Mouse (Mus musculus): ENCODE data around the gene Rwdd2a. TPM values are rescaled to one million over a fixed set of nuclear protein-coding genes. Genes with fewer than 3 reads are reported as not detected.

Rwdd2a gene
- 3.2 and 3.4 TPM in 2 replicates for polyA plus RNA-seq (2015; fragmentation: Nextera tagmentation; extraction: Ambion mirVana)

- peak within 1 kb of the TSS; percentile 99 for H3K4me2 ChIP-seq
- H3K27ac ChIP-seq = peak within 1 kb of the TSS; percentile 81
- H3K36me3 ChIP-seq = peaks cover 26% of the 10 kb centered on the region
- WGBS = 0% methylated on average over 57 of the region's 59 CpGs
- H3K9ac ChIP-seq = peak within 1 kb of the TSS; percentile 63
- H3K4me1 ChIP-seq = peaks cover 20% of the 10 kb centered on the region
- peak; percentile 96 for ATAC-seq (ENCODE audit: insufficient number of reproducible peaks, low FRiP score, low TSS enrichment, low read depth)
- H3K27me3 ChIP-seq = no peaks in the 10 kb centered on the region
- H3K9me3 ChIP-seq = no peaks in the 10 kb centered on the region
- H3K4me3 ChIP-seq = peak within 1 kb of the TSS; percentile 61
These were observed at the start of gene Rwdd2a, which contains the start of gene Pgm3 for GRCm38 (mm10) chr9:86571540-86572135. Rwdd2a (plus strand) TSS chr9:86571991. Pgm3 (minus strand) TSS chr9:86571842.

DNA sequence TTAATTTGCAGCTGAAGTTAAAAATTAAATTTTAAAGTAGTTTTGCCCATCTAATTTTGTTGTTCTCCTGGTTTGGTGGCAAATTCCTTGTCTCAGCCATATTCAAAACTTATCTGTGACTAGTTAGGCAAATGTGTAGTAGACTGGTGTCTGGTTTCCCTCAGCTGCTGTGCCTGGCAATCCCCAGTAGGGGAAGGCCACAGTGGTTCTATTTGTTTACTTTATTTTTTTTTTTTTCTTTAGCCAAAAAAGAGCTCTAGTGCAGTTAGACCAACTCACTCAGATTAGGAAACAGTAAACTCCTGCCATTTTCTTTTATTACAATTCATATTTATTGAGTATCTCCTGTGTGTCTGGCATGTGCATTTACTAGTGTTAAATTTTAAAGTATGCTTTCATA, 49.5 kb upstream of the Rwdd2a start:
- Histone ChIP-seq H3K27me3 (no peaks in the 10 kb centered on the region), H3K4me3 (no peak overlapping the region), H3K27ac (no peak overlapping the region), H3K36me3 (peaks cover 47% of the 10 kb centered on the region), H3K9me3 (no peaks in the 10 kb centered on the region), H3K9ac (no peak overlapping the region), H3K4me1 (no peaks in the 10 kb centered on the region), H3K4me2 (no peak overlapping the region)
- ATAC-seq (ENCODE audit: insufficient number of reproducible peaks, low FRiP score, low TSS enrichment, low read depth) = no peak

DNA sequence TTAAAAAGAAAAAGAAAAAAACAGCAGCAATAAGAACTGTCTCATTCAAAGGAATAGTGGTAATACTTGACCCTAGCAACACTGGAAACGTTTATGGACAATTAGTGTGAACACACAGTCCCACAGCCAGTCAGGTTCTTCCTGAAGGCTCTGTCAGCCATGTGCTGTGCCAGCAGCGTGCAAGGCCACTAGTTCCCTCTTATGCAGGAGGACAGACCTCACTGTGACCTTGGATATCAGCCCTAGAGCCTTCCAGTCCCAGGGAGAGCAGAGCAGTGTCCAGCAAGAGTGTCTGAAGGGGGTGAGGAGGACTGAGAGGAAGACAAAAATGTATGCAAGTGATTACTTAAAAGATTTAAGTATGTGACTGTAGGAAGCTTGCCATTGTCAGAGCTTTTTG, 46.2 kb upstream of the Rwdd2a start:
- Histone ChIP-seq H3K9me3 (no peaks in the 10 kb centered on the region), H3K27me3 (no peaks in the 10 kb centered on the region), H3K4me2 (no peak overlapping the region), H3K36me3 (peaks cover 39% of the 10 kb centered on the region), H3K9ac (no peak overlapping the region), H3K27ac (no peak overlapping the region), H3K4me1 (no peaks in the 10 kb centered on the region), H3K4me3 (no peak overlapping the region)
- ATAC-seq (ENCODE audit: insufficient number of reproducible peaks, low FRiP score, low TSS enrichment, low read depth) = no peak
- WGBS = 46% methylated on average over 2 of the region's 2 CpGs

GRCm38 (mm10) chr9:86534071-86534470, 37.7 kb upstream of the Rwdd2a start:
- H3K9ac ChIP-seq = no peak overlapping the region
- no peaks in the 10 kb centered on the region for H3K4me1 ChIP-seq
- no peak overlapping the region for H3K4me2 ChIP-seq
- H3K27ac ChIP-seq = no peak overlapping the region
- no peaks in the 10 kb centered on the region for H3K9me3 ChIP-seq
- H3K27me3 ChIP-seq = no peaks in the 10 kb centered on the region
- 0 out of 2 replicates have a peak, but pooled peaks have one; percentile 44 for ATAC-seq (ENCODE audit: insufficient number of reproducible peaks, low FRiP score, low TSS enrichment, low read depth)
- peaks cover 29% of the 10 kb centered on the region for H3K36me3 ChIP-seq
- WGBS = 84% methylated on average over 5 of the region's 5 CpGs
- H3K4me3 ChIP-seq = no peak overlapping the region

DNA sequence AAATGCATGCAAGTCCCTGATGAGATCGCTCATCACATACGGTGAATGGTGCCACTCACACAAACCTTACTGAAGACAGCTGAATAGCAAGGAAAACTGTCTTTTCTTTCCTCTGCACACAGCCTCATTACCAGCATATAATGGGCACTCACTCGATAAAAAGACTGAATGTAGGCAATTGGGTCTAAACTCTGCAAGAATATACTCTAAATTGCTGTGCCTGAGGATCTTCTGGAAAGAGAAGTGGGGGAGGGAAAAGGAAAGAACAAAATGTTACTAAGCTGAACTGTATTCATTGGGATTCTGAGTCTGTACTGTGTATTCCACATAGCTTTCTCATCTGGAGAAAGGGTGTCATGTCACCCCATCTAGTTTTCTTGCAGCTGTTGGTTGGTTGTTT, 28.3 kb upstream of the Rwdd2a start:
- Histone ChIP-seq H3K9ac (no peak overlapping the region), H3K4me3 (no peak overlapping the region), H3K36me3 (peaks cover 51% of the 10 kb centered on the region), H3K4me2 (no peak overlapping the region), H3K9me3 (no peaks in the 10 kb centered on the region), H3K27ac (no peak overlapping the region), H3K4me1 (no peaks in the 10 kb centered on the region), H3K27me3 (no peaks in the 10 kb centered on the region)
- WGBS = 93% methylated on average over 3 of the region's 3 CpGs
- no peak for ATAC-seq (ENCODE audit: insufficient number of reproducible peaks, low FRiP score, low TSS enrichment, low read depth)

DNA sequence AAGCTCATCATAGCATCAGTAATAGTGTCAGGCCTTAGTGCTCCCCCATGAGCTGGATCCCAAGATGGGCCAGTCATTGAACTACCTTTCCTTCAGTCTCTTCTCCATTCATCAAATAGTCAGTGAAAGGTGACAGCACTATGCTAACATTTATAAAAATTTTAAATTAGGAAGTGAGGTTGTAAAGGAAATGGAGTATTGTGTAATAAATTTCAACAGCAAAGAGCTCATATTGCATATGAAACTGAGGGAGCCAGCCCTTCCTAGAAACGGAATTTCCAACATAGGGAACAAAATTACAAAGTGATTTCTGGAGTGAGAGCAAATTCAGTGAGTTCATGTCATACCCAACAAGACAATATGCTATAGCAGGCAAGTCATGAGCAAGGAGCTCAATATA, 27.2 kb upstream of the Rwdd2a start:
- H3K27me3 ChIP-seq = no peaks in the 10 kb centered on the region
- H3K4me3 ChIP-seq = no peak overlapping the region
- no peak overlapping the region for H3K4me2 ChIP-seq
- no peak overlapping the region for H3K27ac ChIP-seq
- H3K9ac ChIP-seq = no peak overlapping the region
- no peaks in the 10 kb centered on the region for H3K9me3 ChIP-seq
- ATAC-seq (ENCODE audit: insufficient number of reproducible peaks, low FRiP score, low TSS enrichment, low read depth) = no peak
- no peaks in the 10 kb centered on the region for H3K4me1 ChIP-seq
- WGBS = 50% methylated on average over 1 of the region's 1 CpGs
- peaks cover 58% of the 10 kb centered on the region for H3K36me3 ChIP-seq

DNA sequence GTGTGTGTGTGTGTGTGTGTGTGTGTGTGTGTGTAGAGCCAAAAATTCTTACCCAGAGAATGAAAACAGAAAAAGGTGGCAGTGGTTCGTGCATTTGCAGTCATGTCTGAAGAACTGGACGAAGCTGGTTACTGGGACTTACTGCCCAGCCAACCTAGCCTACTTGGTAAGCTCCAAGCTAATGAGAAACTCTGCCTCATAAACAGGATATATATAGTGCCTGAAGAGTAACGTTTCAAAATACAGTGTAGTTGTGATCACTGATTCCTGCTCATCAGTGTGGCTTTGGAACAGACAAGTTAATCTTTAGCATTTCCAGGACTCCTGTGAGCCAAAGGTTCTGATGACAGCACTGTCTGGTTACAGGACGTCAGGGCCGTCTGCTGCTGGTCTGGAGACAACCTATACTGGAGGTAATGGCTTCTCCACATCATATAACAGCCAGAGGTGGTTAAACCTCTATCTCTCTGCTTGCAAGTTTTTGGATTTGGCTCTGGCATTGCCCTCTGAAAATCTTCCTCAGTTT, 22.1 kb upstream of the Rwdd2a start:
- Histone ChIP-seq H3K36me3 (peaks cover 63% of the 10 kb centered on the region), H3K4me1 (no peaks in the 10 kb centered on the region), H3K4me3 (no peak overlapping the region), H3K4me2 (no peak overlapping the region), H3K27ac (no peak overlapping the region), H3K9ac (no peak overlapping the region), H3K27me3 (no peaks in the 10 kb centered on the region), H3K9me3 (no peaks in the 10 kb centered on the region)
- 89% methylated on average over 5 of the region's 5 CpGs for WGBS
- ATAC-seq (ENCODE audit: insufficient number of reproducible peaks, low FRiP score, low TSS enrichment, low read depth) = no peak

DNA sequence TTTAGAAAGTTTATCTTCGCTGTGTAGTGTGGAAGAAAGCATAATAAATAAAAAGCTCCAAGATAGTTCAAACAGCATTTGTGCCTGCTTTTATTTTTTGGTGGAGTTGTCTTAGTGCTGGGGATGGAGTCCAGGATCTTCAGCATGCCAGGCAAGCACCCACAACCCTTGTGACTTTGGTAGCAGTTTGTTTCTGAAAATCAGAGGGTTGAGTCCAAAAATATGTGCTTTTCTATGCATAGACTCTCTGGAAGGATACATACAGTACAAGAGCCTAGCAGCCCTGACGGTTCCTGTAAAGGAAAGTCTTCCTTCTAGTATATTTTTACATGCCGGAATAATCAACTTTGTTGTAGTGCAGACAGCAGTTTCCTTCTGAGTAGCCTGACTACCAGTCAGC, 21.1 kb upstream of the Rwdd2a start:
- Histone ChIP-seq H3K4me3 (no peak overlapping the region), H3K27me3 (no peaks in the 10 kb centered on the region), H3K9me3 (no peaks in the 10 kb centered on the region), H3K4me2 (no peak overlapping the region), H3K36me3 (peaks cover 63% of the 10 kb centered on the region), H3K4me1 (no peaks in the 10 kb centered on the region), H3K27ac (no peak overlapping the region), H3K9ac (no peak overlapping the region)
- 89% methylated on average over 3 of the region's 3 CpGs for WGBS
- ATAC-seq (ENCODE audit: insufficient number of reproducible peaks, low FRiP score, low TSS enrichment, low read depth) = no peak

GRCm38 (mm10) chr9:86553886-86554285, 17.9 kb upstream of the Rwdd2a start:
- ATAC-seq (ENCODE audit: insufficient number of reproducible peaks, low FRiP score, low TSS enrichment, low read depth) = no peak
- Histone ChIP-seq H3K4me2 (no peak overlapping the region), H3K27ac (no peak overlapping the region), H3K27me3 (no peaks in the 10 kb centered on the region), H3K9ac (no peak overlapping the region), H3K4me1 (no peaks in the 10 kb centered on the region), H3K4me3 (no peak overlapping the region), H3K9me3 (no peaks in the 10 kb centered on the region), H3K36me3 (peaks cover 72% of the 10 kb centered on the region)
- WGBS = 81% methylated on average over 9 of the region's 9 CpGs

DNA sequence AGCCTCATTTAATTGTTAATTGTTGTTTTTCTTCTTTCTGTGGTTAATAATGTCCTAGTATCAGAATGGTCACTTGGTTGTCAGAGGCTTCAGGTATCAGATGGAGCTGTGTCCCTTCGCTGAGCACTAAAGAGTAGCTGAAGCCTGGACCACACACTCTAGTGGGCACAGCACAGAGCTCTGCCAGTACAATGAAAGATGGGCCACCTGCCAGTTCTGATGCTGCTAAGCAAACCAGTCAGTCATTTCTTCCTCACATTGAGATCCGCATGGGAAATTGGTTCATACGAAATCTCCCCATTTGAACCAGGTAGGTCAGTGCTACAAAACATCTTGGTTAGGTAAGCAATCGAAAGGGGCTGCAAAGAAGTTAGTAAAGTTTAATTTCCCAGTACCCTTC, 17.1 kb upstream of the Rwdd2a start:
- Histone ChIP-seq H3K4me2 (no peak overlapping the region), H3K9me3 (no peaks in the 10 kb centered on the region), H3K4me1 (no peaks in the 10 kb centered on the region), H3K27me3 (no peaks in the 10 kb centered on the region), H3K9ac (no peak overlapping the region), H3K4me3 (no peak overlapping the region), H3K27ac (no peak overlapping the region), H3K36me3 (peaks cover 76% of the 10 kb centered on the region)
- no peak for ATAC-seq (ENCODE audit: insufficient number of reproducible peaks, low FRiP score, low TSS enrichment, low read depth)
- 89% methylated on average over 4 of the region's 4 CpGs for WGBS

- Histone ChIP-seq H3K4me3 (no peak overlapping the region), H3K4me2 (no peak overlapping the region), H3K9me3 (no peaks in the 10 kb centered on the region), H3K9ac (no peak overlapping the region), H3K4me1 (no peaks in the 10 kb centered on the region), H3K27me3 (no peaks in the 10 kb centered on the region), H3K36me3 (peaks cover 82% of the 10 kb centered on the region), H3K27ac (no peak overlapping the region)
- WGBS = 81% methylated on average over 3 of the region's 3 CpGs
- no peak for ATAC-seq (ENCODE audit: insufficient number of reproducible peaks, low FRiP score, low TSS enrichment, low read depth)
These were observed 11.2 kb upstream of the Rwdd2a start for GRCm38 (mm10) chr9:86560543-86560942.

DNA sequence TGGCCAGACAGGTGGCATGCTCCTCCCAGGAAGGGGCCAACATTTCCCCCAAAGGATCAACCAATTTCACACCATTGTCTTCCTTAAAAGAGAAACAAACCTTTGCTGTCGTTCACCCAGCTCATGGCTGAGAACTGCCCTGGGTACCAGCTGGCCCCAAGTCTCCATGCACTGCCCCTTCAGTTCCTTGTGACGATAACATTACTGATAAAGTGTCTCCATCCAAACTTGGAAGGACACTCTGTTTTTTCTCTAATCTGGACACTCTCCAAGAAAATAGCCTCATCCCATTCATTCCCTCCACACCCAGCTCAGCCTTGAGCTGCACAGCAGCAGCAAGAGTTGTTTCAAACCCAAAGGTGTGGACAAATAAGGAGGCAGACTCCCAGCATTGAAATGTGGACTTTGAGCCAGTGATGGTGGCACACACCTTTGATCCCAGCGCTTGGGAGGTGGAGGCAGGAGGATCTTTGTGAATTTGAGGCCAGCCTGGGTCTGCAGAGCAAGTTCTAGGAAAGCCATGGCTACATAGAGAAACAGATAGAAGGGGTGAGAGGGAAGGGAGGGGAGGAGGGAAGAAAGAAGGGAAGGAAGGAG, 2.4 kb upstream of the Rwdd2a start:
- 72% methylated on average over 3 of the region's 3 CpGs for WGBS
- peaks cover 44% of the 10 kb centered on the region for H3K36me3 ChIP-seq
- H3K27me3 ChIP-seq = no peaks in the 10 kb centered on the region

More for the DNA sequence above, 2.4 kb upstream of the Rwdd2a start:
- no peak overlapping the region for H3K9ac ChIP-seq
- H3K9me3 ChIP-seq = no peaks in the 10 kb centered on the region
- H3K4me1 ChIP-seq = peaks cover 20% of the 10 kb centered on the region
- no peak overlapping the region for H3K27ac ChIP-seq
- no peak for ATAC-seq (ENCODE audit: insufficient number of reproducible peaks, low FRiP score, low TSS enrichment, low read depth)
- no peak overlapping the region for H3K4me2 ChIP-seq
- no peak overlapping the region for H3K4me3 ChIP-seq
